Mouse (Mus musculus): ENCODE results near the gene Slc35e4.

Gene Slc35e4

GRCm38 (mm10) chr11:3862661-3863453 is 51.6 kb downstream of the Slc35e4 start:
- DNase-seq: no peak

GRCm38 (mm10) chr11:3860361-3860760 is 54.1 kb downstream of the Slc35e4 start:
- no peak for DNase-seq

GRCm38 (mm10) chr11:3859778-3860177 is 54.7 kb downstream of the Slc35e4 start:
- no peak for DNase-seq

- no peak for DNase-seq
Measured at GRCm38 (mm10) chr11:3857902-3858301, 56.6 kb downstream of the Slc35e4 start.
